Mouse (Mus musculus) limb, embryonic 12.5 days (tissue): ENCODE data around the gene Ccdc85c. TPM values are rescaled to one million over a fixed set of nuclear protein-coding genes. Genes with fewer than 3 reads are reported as not detected.
A peak's percentile ranks its signal among the peaks of the same experiment; 100 is the strongest.

Source experiments
- ATAC-seq: fragments of 200-750 bp; cut with Nextera tagmentation; 2 replicates; pipeline ENCODE4 v1.8.0; 2017; ENCODE audit warnings: low read depth, moderate TSS enrichment; ENCODE audit not compliant: insufficient number of reproducible peaks, insufficient read depth, low FRiP score, low TSS enrichment
- H3K27ac ChIP-seq: fragments of 300-500 bp; sonication (generic); 2 replicates; pipeline ENCODE4 v1.5.1; 2016; ENCODE audit warnings: mild to moderate bottlenecking, moderate library complexity
- H3K27me3 ChIP-seq: fragments of 300-500 bp; sonication (generic); 2 replicates; pipeline ENCODE4 v1.6.1; 2016; ENCODE audit warnings: mild to moderate bottlenecking, moderate library complexity
- H3K36me3 ChIP-seq: fragments of 300-500 bp; sonication (generic); 2 replicates; pipeline ENCODE4 v1.6.1; 2016; ENCODE audit warnings: mild to moderate bottlenecking, moderate library complexity
- H3K4me1 ChIP-seq: fragments of 300-500 bp; sonication (generic); replicated peaks from 2 replicates; pipeline ENCODE4 v1.6.1; 2016
- H3K4me2 ChIP-seq: fragments of 300-500 bp; sonication (generic); 2 replicates; pipeline ENCODE4 v1.6.1; 2016; ENCODE audit warnings: mild to moderate bottlenecking, moderate library complexity
- H3K4me3 ChIP-seq: fragments of 300-500 bp; sonication (generic); replicated peaks from 2 replicates; pipeline ENCODE4 v1.5.1; 2016; ENCODE audit warnings: mild to moderate bottlenecking
- H3K9ac ChIP-seq: fragments of 300-500 bp; sonication (generic); replicated peaks from 2 replicates; pipeline ENCODE4 v1.6.1; 2016; ENCODE audit warnings: mild to moderate bottlenecking, moderate library complexity
- H3K9me3 ChIP-seq: fragments of 300-500 bp; sonication (generic); 2 replicates; pipeline ENCODE4 v1.6.1; 2016; ENCODE audit warnings: mild to moderate bottlenecking, moderate library complexity
- WGBS: fragments of 180-500 bp; shearing (Covaris S2); methylation state at CpG from one replicate; pipeline ENCODE4 v1.1.7; 2016; 5-methylcytosine and 5-hydroxymethylcytosine counted together
- polyA plus RNA-seq: library from polyadenylated mRNA; unstranded; fragments of >200 nt; fragmentation: Nextera tagmentation; extraction: Ambion mirVana; gene quantifications from 2 replicates; pipeline ENCODE4 v1.2.1, GENCODE M21; 2016

Ccdc85c gene
- polyA plus RNA-seq, 1 experiment from 2014 or later, result 6.6 TPM

GRCm38 (mm10) chr12:108249522-108249921, 25.7 kb downstream of the Ccdc85c start:
- Histone ChIP-seq H3K36me3 (no peaks in the 10 kb centered on the region), H3K4me2 (no peak overlapping the region), H3K9ac (no peak overlapping the region), H3K9me3 (no peaks in the 10 kb centered on the region), H3K27ac (no peak overlapping the region), H3K4me1 (peaks cover 64% of the 10 kb centered on the region), H3K4me3 (no peak overlapping the region), H3K27me3 (peaks cover 9% of the 10 kb centered on the region)
- 69% methylated on average over 10 of the region's 10 CpGs for WGBS
- ATAC-seq, result no peak

GRCm38 (mm10) chr12:108249019-108249418, 26.2 kb downstream of the Ccdc85c start:
- Histone ChIP-seq H3K4me3 (no peak overlapping the region), H3K4me2 (no peak overlapping the region), H3K9me3 (no peaks in the 10 kb centered on the region), H3K4me1 (peaks cover 68% of the 10 kb centered on the region), H3K27me3 (peaks cover 13% of the 10 kb centered on the region), H3K9ac (no peak overlapping the region), H3K27ac (no peak overlapping the region), H3K36me3 (no peaks in the 10 kb centered on the region)
- WGBS, result 97% methylated on average over 8 of the region's 8 CpGs
- no peak for ATAC-seq

GRCm38 (mm10) chr12:108246759-108247500, 28.3 kb downstream of the Ccdc85c start:
- WGBS, result 85% methylated on average over 10 of the region's 10 CpGs
- no peaks in the 10 kb centered on the region for H3K9me3 ChIP-seq
- H3K4me1 ChIP-seq, result peaks cover 53% of the 10 kb centered on the region
- no peak overlapping the region for H3K4me3 ChIP-seq
- H3K27me3 ChIP-seq, result peaks cover 34% of the 10 kb centered on the region
- no peak for ATAC-seq
- no peaks in the 10 kb centered on the region for H3K36me3 ChIP-seq
- no peak overlapping the region for H3K27ac ChIP-seq
- no peak overlapping the region for H3K9ac ChIP-seq
- H3K4me2 ChIP-seq, result no peak overlapping the region

GRCm38 (mm10) chr12:108245579-108245978, 29.6 kb downstream of the Ccdc85c start:
- no peak for ATAC-seq
- H3K27me3 ChIP-seq, result peaks cover 47% of the 10 kb centered on the region
- no peaks in the 10 kb centered on the region for H3K36me3 ChIP-seq
- no peak overlapping the region for H3K4me2 ChIP-seq
- WGBS, result 51% methylated on average over 9 of the region's 9 CpGs
- peaks cover 62% of the 10 kb centered on the region for H3K4me1 ChIP-seq
- no peak overlapping the region for H3K27ac ChIP-seq
- H3K9ac ChIP-seq, result no peak overlapping the region
- no peaks in the 10 kb centered on the region for H3K9me3 ChIP-seq
- H3K4me3 ChIP-seq, result no peak overlapping the region

GRCm38 (mm10) chr12:108244778-108245177, 30.4 kb downstream of the Ccdc85c start:
- ATAC-seq, result no peak
- peak overlapping the region; percentile 19; the same call in 1 of the 2 replicates for H3K9ac ChIP-seq
- no peaks in the 10 kb centered on the region for H3K9me3 ChIP-seq
- WGBS, result 9% methylated on average over 8 of the region's 8 CpGs
- H3K4me2 ChIP-seq, result peak overlapping the region; percentile 23; the same call in 1 of the 2 replicates
- H3K4me1 ChIP-seq, result peaks cover 64% of the 10 kb centered on the region
- no peaks in the 10 kb centered on the region for H3K36me3 ChIP-seq
- no peak overlapping the region for H3K4me3 ChIP-seq
- peaks cover 55% of the 10 kb centered on the region for H3K27me3 ChIP-seq
- H3K27ac ChIP-seq, result no peak overlapping the region

- no peak overlapping the region for H3K4me3 ChIP-seq
- 84% methylated on average over 20 of the region's 20 CpGs for WGBS
- no peak for ATAC-seq
- no peaks in the 10 kb centered on the region for H3K36me3 ChIP-seq
- H3K9ac ChIP-seq, result no peak overlapping the region
- H3K4me2 ChIP-seq, result no peak overlapping the region
- no peaks in the 10 kb centered on the region for H3K9me3 ChIP-seq
- H3K4me1 ChIP-seq, result peaks cover 60% of the 10 kb centered on the region
- H3K27me3 ChIP-seq, result peaks cover 74% of the 10 kb centered on the region
- H3K27ac ChIP-seq, result no peak overlapping the region
Measured at GRCm38 (mm10) chr12:108242243-108242745, 32.9 kb downstream of the Ccdc85c start.

- no peak overlapping the region for H3K27ac ChIP-seq
- H3K9me3 ChIP-seq, result no peaks in the 10 kb centered on the region
- peaks cover 76% of the 10 kb centered on the region for H3K27me3 ChIP-seq
- no peaks in the 10 kb centered on the region for H3K36me3 ChIP-seq
- no peak overlapping the region for H3K4me2 ChIP-seq
- H3K4me1 ChIP-seq, result peaks cover 57% of the 10 kb centered on the region
- H3K9ac ChIP-seq, result no peak overlapping the region
- ATAC-seq, result no peak
- 43% methylated on average over 6 of the region's 6 CpGs for WGBS
- H3K4me3 ChIP-seq, result no peak overlapping the region
Measured at GRCm38 (mm10) chr12:108241626-108242025, 33.6 kb downstream of the Ccdc85c start.

- Histone ChIP-seq H3K4me1 (peaks cover 54% of the 10 kb centered on the region), H3K27ac (no peak overlapping the region), H3K4me3 (0 out of 2 replicates have a peak overlapping the region, but pooled peaks have one; percentile 1)
Measured at GRCm38 (mm10) chr12:108240953-108241588, 34.2 kb downstream of the Ccdc85c start.

GRCm38 (mm10) chr12:108240401-108240890, 34.8 kb downstream of the Ccdc85c start:
- H3K9ac ChIP-seq, result no peak overlapping the region

More at GRCm38 (mm10) chr12:108240953-108241588, 34.2 kb downstream of the Ccdc85c start:
- WGBS, result 12% methylated on average over 21 of the region's 21 CpGs
- Histone ChIP-seq H3K9ac (no peak overlapping the region), H3K36me3 (no peaks in the 10 kb centered on the region), H3K9me3 (no peaks in the 10 kb centered on the region), H3K4me2 (peak overlapping the region; percentile 13; the same call in 1 of the 2 replicates), H3K27me3 (peaks cover 77% of the 10 kb centered on the region)
- ATAC-seq, result no peak

GRCm38 (mm10) chr12:108239441-108239840, 35.8 kb downstream of the Ccdc85c start:
- Histone ChIP-seq H3K27me3 (peaks cover 84% of the 10 kb centered on the region), H3K9me3 (no peaks in the 10 kb centered on the region), H3K9ac (no peak overlapping the region), H3K27ac (no peak overlapping the region), H3K4me3 (no peak overlapping the region), H3K4me2 (no peak overlapping the region), H3K36me3 (no peaks in the 10 kb centered on the region), H3K4me1 (peaks cover 38% of the 10 kb centered on the region)
- no peak; the same call in 1 of the 2 replicates for ATAC-seq
- 73% methylated on average over 5 of the region's 5 CpGs for WGBS

More at GRCm38 (mm10) chr12:108240401-108240890, 34.8 kb downstream of the Ccdc85c start:
- H3K9me3 ChIP-seq, result no peaks in the 10 kb centered on the region
- H3K36me3 ChIP-seq, result no peaks in the 10 kb centered on the region
- H3K27me3 ChIP-seq, result peaks cover 83% of the 10 kb centered on the region
- H3K4me1 ChIP-seq, result peaks cover 48% of the 10 kb centered on the region
- WGBS, result 50% methylated on average over 13 of the region's 13 CpGs
- peak overlapping the region; percentile 13; the same call in 1 of the 2 replicates for H3K4me2 ChIP-seq
- no peak overlapping the region for H3K4me3 ChIP-seq
- H3K27ac ChIP-seq, result no peak overlapping the region
- ATAC-seq, result no peak

- peaks cover 74% of the 10 kb centered on the region for H3K27me3 ChIP-seq
- no peaks in the 10 kb centered on the region for H3K36me3 ChIP-seq
- H3K9ac ChIP-seq, result no peak overlapping the region
- no peak overlapping the region for H3K4me3 ChIP-seq
- ATAC-seq, result no peak
- 73% methylated on average over 17 of the region's 17 CpGs for WGBS
- H3K4me2 ChIP-seq, result no peak overlapping the region
- H3K27ac ChIP-seq, result no peak overlapping the region
- H3K4me1 ChIP-seq, result peaks cover 34% of the 10 kb centered on the region
- no peaks in the 10 kb centered on the region for H3K9me3 ChIP-seq
Measured at GRCm38 (mm10) chr12:108238395-108239035, 36.7 kb downstream of the Ccdc85c start.
